Comparison of ENCODE assay signal across 20 mouse cellular contexts in genomic region chr5:96218648-96219047, GRCm38 (mm10).
"Had no signal": no experiment of that assay in that cellular context is flagged by ENCODE, and none has a peak within 500 bp of the region (broad histone marks: within the 10 kb centered on the region; RNA-seq: fewer than 3 reads in every experiment).

No protein-coding gene starts in this region.

- H3K4me1 ChIP-seq: limb, embryonic 10.5 days; limb, embryonic 13.5 days had no signal

- H3K9ac ChIP-seq: intestine, embryonic 15.5 days; limb, embryonic 13.5 days; liver, embryonic 12.5 days; liver, embryonic 15.5 days; lung, embryonic 15.5 days had no signal

- H3K4me3 ChIP-seq: intestine, embryonic 15.5 days; limb, embryonic 10.5 days; limb, embryonic 13.5 days; liver, embryonic 12.5 days; liver, embryonic 15.5 days; lung, embryonic 15.5 days had no signal

- ATAC-seq: intestine, embryonic 15.5 days; liver, embryonic 12.5 days had no signal

- H3K4me2 ChIP-seq: intestine, embryonic 15.5 days; limb, embryonic 13.5 days; liver, embryonic 12.5 days; liver, embryonic 15.5 days; lung, embryonic 15.5 days; midbrain, embryonic 11.5 days had no signal

- DNase-seq: kidney, adult 18-20 months; kidney, adult 9 months; kidney, postnatal 25 days; liver; lung, adult 18-20 months; lung, postnatal 10 days; lung, postnatal 36 days; midbrain, embryonic 14.5 days; right cerebral cortex, adult 18-20 months; right cerebral cortex, postnatal 14 days; right cerebral cortex, postnatal 4 days; thymus, postnatal 25 days had no signal

- H3K27me3 ChIP-seq: intestine, embryonic 15.5 days; limb, embryonic 13.5 days; liver, embryonic 12.5 days; liver, embryonic 15.5 days; lung, embryonic 15.5 days had no signal

- H3K27ac ChIP-seq: intestine, embryonic 15.5 days; limb, embryonic 10.5 days; limb, embryonic 13.5 days; liver, embryonic 12.5 days; liver, embryonic 15.5 days; lung, embryonic 15.5 days; stomach, postnatal 0 days had no signal

- H3K9me3 ChIP-seq: intestine, embryonic 15.5 days; limb, embryonic 10.5 days; limb, embryonic 13.5 days; liver, embryonic 12.5 days; liver, embryonic 15.5 days; lung, embryonic 15.5 days had no signal
